Mouse (Mus musculus) megakaryocyte-erythroid progenitor cell, adult 5-6 weeks (primary cell): ENCODE measurements around the gene Gm379. TPM values are rescaled to one million over a fixed set of nuclear protein-coding genes. Genes with fewer than 3 reads are reported as not detected.

Experiments
- ATAC-seq: replicated peaks from 2 replicates; pipeline ENCODE4 v1.8.0; 2016; ENCODE audit warnings: mild to moderate bottlenecking, inconsistent platforms; ENCODE audit not compliant: severe bottlenecking, poor library complexity, low FRiP score, low TSS enrichment
- total RNA-seq, 2 experiments: library from RNA; stranded (forward) in 1 of 2; stranded (reverse) in 1 of 2; fragments of 200-1000, 215-1000 nt in 1 of 2; fragments of >200 nt in 1 of 2; fragmentation: Nextera tagmentation in 1 of 2; gene quantifications; 2 replicates each; pipeline ENCODE4 v1.2.3; 2014 to 2017

Gene Gm379
- not detected in 2 replicates for total RNA-seq (2014; fragmentation: Nextera tagmentation)
- total RNA-seq (2017), result not detected in 2 replicates

- ATAC-seq, result no peak
These were observed at the start of gene Gm379 for GRCm38 (mm10) chrX:108664885-108665284. TSS of gene Gm379 (minus strand) at chrX:108664891.

DNA sequence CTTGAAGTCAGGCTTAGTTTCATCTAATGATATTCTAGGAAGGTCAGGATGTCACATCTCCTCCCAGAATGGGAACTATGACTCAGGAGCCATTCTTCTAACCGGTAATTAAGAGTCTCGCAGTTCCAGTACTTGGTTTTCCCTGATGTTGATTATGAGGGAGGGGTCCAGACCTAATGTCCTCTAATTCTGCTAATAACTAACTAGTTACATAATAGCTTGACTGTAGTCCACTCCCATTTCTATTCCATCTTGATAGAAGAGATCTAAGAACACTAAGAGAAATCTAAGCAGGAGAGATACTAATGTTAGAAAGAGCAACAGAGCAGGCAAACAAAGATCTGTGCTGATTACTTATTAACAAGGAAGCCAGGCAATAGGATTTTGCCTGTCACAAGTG is 39.6 kb upstream of the Gm379 start:
- ATAC-seq, result no peak

DNA sequence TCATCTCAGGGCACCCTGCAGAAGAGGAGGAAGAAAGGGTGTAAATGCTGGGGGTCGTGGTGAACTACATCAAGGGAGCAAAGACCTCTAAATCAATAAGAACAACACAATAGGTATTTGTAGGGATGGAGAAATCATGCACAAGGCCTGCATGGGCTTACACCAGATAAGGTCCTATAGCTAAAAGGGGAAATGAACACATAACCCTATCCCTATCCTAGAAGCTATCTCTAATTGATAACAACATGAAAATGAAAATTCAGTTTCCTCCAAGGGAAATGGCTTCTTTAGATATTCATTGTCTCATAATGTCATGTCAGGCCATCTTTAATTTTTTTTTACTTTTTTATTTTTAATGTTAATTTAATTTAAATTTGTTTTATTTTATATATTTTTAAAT is 4.2 kb upstream of the Gm379 start:
- ATAC-seq, result no peak

DNA sequence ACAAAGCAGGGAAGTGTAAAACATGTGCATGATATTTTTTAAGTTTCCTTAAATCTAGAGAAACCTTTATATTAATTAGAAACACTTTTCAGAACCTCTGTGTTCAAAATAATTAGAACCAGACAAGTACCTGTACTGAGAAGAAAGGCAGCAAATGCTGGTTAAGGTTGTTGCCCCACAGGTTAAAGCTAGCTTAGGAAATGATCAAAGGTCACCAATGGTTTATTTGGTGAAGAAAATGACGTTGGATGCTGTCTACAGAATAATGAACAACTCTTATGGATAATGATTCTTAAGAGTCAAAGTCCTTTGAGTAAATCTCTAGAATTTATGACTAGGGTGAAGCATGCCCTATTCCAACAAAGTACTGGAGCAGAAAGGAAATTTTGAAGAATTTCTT is 42.7 kb downstream of the Gm379 start:
- no peak for ATAC-seq

DNA sequence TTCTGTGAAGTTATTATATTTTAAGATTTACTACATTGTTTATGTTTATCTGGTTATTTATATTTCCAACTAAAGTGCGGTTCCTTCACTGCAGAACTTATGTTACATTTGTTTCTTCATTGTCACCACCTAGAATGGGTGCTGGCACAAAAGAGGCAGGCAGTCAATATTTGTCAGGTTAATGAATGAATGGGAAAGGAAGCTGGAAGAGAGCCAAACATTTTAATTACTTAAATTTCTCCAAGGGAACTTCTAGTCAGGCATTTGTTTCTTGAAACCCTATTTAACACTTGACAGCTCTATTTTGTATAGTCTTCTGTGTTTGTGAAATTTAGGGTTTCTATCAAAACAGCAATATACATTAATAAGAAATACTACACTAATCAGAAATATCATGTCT is 43.8 kb downstream of the Gm379 start:
- ATAC-seq, result no peak

Other genes with a start within 250 kb of the Gm379 start
- gene Brwd3, start 169.5 kb upstream of the Gm379 start, total RNA-seq (2014; fragmentation: Nextera tagmentation), result 10.3 and 16.0 TPM in 2 replicates
- 9.5 and 9.7 TPM in 2 replicates for gene Brwd3, start 169.5 kb upstream of the Gm379 start, total RNA-seq (2017)